ENCODE assay signal across 24 mouse cellular contexts in the genomic region with DNA sequence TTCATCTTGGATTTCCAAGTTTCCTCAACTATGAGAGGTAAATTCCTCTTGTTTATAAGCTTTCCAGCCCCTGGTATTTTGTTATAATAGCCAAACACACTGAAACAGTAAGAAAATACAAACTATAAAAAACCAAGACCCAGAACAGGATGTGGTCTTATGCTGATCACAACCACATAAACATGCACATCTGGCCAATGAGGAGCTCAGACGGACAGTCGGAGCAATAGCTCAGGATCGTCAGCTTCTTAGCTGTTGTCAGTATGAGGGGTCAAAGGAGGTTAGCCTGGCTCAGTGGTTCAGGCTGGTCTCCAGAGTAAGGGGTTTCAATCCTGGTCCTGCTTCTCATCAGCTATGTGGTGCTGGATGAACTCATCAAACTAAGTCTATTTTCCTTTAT. TPM values are rescaled to one million over a fixed set of nuclear protein-coding genes. Genes with fewer than 3 reads are reported as not detected.
DNase-seq lines count a peak whose midpoint lies in the region; ATAC-seq and TF ChIP-seq lines count a peak whose summit lies in the region.
"Had no signal": no experiment of that assay in that cellular context is flagged by ENCODE, and none has a peak within 500 bp of the region (broad histone marks: within the 10 kb centered on the region; RNA-seq: fewer than 3 reads in every experiment).

No protein-coding gene starts in this region.

- TF ChIP-seq POLR2A in kidney, adult 2 months (IDR thresholded peaks at IDR 0.05; ENCODE audit: low read depth, low read length), result no peak

- WGBS in kidney, embryonic 15.5 days, result 82% methylated on average over 3 of the region's 3 CpGs
- 85% methylated on average over 3 of the region's 3 CpGs for WGBS in kidney, adult 2 months

- peaks cover 89% of the 10 kb centered on the region for H3K36me3 ChIP-seq in kidney, embryonic 15.5 days
- H3K36me3 ChIP-seq in kidney, adult 2 months (ENCODE audit: control insufficient read depth, insufficient read depth, low read length), result peaks cover 4% of the 10 kb centered on the region

- TF ChIP-seq CTCF in kidney, adult 2 months (conservative IDR thresholded peaks at IDR 0.05; ENCODE audit: insufficient read depth, insufficient read length, low read depth, low read length), result no peak

- ATAC-seq in kidney, embryonic 15.5 days (replicated peaks; ENCODE audit: low FRiP score), result no peak
- ATAC-seq: CD4-positive, CD25-positive, alpha-beta regulatory T cell, adult 4 months; forebrain, embryonic 14.5 days; forebrain, embryonic 16.5 days; Patski had no signal

- DNase-seq in kidney, adult 2 months, result no peak
- peak; percentile 57 for DNase-seq in 416B (ENCODE audit: low read depth)
- peak; percentile 57 for DNase-seq in induced T-regulatory cell, adult 2 months (ENCODE audit: low read depth)
- DNase-seq in B cell, adult 2 months, result no peak
- DNase-seq: adrenal gland, adult 2 months; adrenal gland, postnatal 10 days; adrenal gland, postnatal 25 days; cerebellum, adult 11-12 months; cerebellum, adult 2 months; cerebellum, adult 9-10 months; cerebellum, postnatal 10 days; cerebellum, postnatal 25 days had no signal

- H3K9me3 ChIP-seq in kidney, embryonic 15.5 days (replicated peaks), result no peaks in the 10 kb centered on the region
- H3K9me3 ChIP-seq: embryonic facial prominence, embryonic 13.5 days; embryonic facial prominence, embryonic 15.5 days; forebrain, embryonic 10.5 days; forebrain, embryonic 12.5 days; G1E had no signal

- no peak overlapping the region for H3K9ac ChIP-seq in kidney, embryonic 15.5 days
- H3K9ac ChIP-seq: embryonic facial prominence, embryonic 13.5 days; embryonic facial prominence, embryonic 15.5 days; forebrain, embryonic 12.5 days had no signal

- no peak overlapping the region for H3K4me3 ChIP-seq in kidney, embryonic 15.5 days (replicated peaks)
- no peak overlapping the region for H3K4me3 ChIP-seq in kidney, adult 2 months (ENCODE audit: insufficient read depth, low read depth, low read length)
- H3K4me3 ChIP-seq: embryonic facial prominence, embryonic 13.5 days; embryonic facial prominence, embryonic 15.5 days; erythroblast, embryonic 14.5 days; forebrain, embryonic 10.5 days; forebrain, embryonic 12.5 days had no signal

- no peaks in the 10 kb centered on the region for H3K27me3 ChIP-seq in kidney, embryonic 15.5 days
- H3K27me3 ChIP-seq in kidney, adult 2 months (replicated peaks; ENCODE audit: control insufficient read depth, insufficient read depth, low read length), result no peaks in the 10 kb centered on the region
- H3K27me3 ChIP-seq: CH12.LX; embryonic facial prominence, embryonic 13.5 days; embryonic facial prominence, embryonic 15.5 days; forebrain, embryonic 12.5 days; Patski had no signal

- H3K4me1 ChIP-seq in kidney, embryonic 15.5 days, result peaks cover 10% of the 10 kb centered on the region; the same call in 1 of the 2 replicates
- no peaks in the 10 kb centered on the region for H3K4me1 ChIP-seq in kidney, adult 2 months (ENCODE audit: control insufficient read depth, insufficient read depth, low read length)
- H3K4me1 ChIP-seq: embryonic facial prominence, embryonic 13.5 days; embryonic facial prominence, embryonic 15.5 days; forebrain, embryonic 10.5 days; forebrain, embryonic 12.5 days had no signal

- no peak overlapping the region for H3K4me2 ChIP-seq in kidney, embryonic 15.5 days
- H3K4me2 ChIP-seq: embryonic facial prominence, embryonic 13.5 days; embryonic facial prominence, embryonic 15.5 days; forebrain, embryonic 12.5 days had no signal

- 0 out of 2 replicates have a peak overlapping the region, but pooled peaks have one; percentile 2 for H3K27ac ChIP-seq in kidney, embryonic 15.5 days
- no peak overlapping the region for H3K27ac ChIP-seq in kidney, adult 2 months (ENCODE audit: insufficient read depth, low read depth, low read length)
- H3K27ac ChIP-seq: embryonic facial prominence, embryonic 13.5 days; embryonic facial prominence, embryonic 15.5 days; forebrain, embryonic 10.5 days; forebrain, embryonic 12.5 days had no signal

RNA-seq across cellular contexts. Expression of a gene that starts 36.5 kb away (rescaled TPM):
- polyA plus RNA-seq in kidney, embryonic 15.5 days (2015; fragmentation: Nextera tagmentation; extraction: Ambion mirVana), result 0.10 and 0.17 TPM in 2 replicates
- not detected in 2 replicates for polyA plus RNA-seq in kidney, adult 2 months (2012; rRNA removed)
- polyA plus RNA-seq: erythroblast, embryonic 14.5 days; G1E had no signal

Comparison
In these comparisons a context has a peak if more than half of its experiments do, and no peak if none do; other contexts are left out.
1. DNase-seq: peak in 416B (single experiment) and induced T-regulatory cell, adult 2 months (single experiment); none in kidney, adult 2 months (single experiment) and B cell, adult 2 months (0 of 2).